Mouse (Mus musculus): ENCODE results near the gene Mamld1. TPM values are rescaled to one million over a fixed set of nuclear protein-coding genes. Genes with fewer than 3 reads are reported as not detected.
"Not testable (repeated sequence)": the region's sequence is repeated elsewhere in the genome, so short reads cannot be mapped to it uniquely, and the experiment has no call there.

Gene Mamld1
- 10 to 100 TPM; 16.2 to 18.4 TPM for total RNA-seq (2021)
- long read RNA-seq, experiment 1, partial matches to known transcripts: 0 of 1 reads
- long read RNA-seq, experiment 1, other reads (novel, unspliced or antisense): 0 of 1 reads
- long read RNA-seq, experiment 2, full-length matches to known transcripts: 1 of 3 reads
- long read RNA-seq, experiment 2, partial matches to known transcripts: 1 of 3 reads
- long read RNA-seq, experiment 2, other reads (novel, unspliced or antisense): 1 of 3 reads

DNA sequence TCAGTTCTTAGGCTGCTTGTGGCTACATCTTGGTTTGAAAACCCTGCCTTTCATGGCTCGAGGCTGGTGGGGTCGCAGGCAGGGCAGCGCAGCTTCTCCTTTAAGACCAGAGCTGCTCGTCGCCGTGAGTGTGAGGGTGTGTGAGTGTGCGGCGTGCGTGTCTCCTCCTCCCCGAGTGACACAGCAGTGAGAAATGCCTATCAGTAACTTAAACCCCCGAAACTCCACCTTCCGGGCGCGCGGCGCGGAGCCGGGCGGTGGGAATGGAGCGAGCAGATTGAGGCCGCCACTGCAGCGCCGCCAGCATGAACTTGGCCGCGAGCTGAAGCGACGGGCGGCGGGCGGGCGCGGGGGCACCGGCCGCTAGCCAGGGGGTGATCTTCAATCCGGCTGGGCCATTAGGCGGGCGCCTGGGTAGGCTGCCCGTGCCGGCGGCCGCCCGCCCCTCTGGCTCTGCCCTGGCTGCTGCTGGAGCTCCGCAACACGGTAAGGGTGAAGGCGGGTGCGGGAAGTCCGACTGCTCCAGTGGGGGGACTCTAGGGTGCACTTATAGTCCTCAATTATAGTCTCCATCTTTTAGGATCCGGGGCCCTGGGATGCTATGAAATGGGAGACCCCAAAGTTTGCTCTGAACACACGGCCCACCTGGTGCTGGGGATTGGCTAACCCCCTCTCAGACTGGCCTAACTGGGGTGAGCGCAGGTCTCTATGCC, at the start of gene Mamld1:
TSS of gene Mamld1 (plus strand) at position 393 of the 713 bp plus-strand sequence.
- peak; percentile 49 to 71 for DNase-seq (ENCODE audit: low spot score in 2 of 2)

DNA sequence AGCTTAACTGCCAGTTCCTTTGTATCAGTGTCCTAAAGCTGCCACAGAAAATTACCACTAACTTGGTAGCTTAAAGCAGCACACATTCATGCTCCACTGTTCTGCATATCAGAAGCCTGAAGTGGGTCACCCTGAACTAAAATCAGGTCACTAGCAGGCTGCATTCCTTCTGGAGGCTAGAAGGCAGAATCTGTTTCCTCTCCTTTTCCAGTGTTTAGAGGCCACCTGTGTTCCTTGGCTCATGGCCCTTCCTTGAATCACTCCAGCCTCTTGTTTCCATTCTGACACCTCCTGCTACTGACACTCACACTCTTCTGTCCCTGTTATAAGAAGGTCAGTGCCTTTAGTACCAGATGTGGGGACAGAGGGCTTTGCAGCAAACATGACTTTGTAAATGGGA, 25.3 kb upstream of the Mamld1 start:
- DNase-seq (ENCODE audit: low spot score in 2 of 2): no peak

DNA sequence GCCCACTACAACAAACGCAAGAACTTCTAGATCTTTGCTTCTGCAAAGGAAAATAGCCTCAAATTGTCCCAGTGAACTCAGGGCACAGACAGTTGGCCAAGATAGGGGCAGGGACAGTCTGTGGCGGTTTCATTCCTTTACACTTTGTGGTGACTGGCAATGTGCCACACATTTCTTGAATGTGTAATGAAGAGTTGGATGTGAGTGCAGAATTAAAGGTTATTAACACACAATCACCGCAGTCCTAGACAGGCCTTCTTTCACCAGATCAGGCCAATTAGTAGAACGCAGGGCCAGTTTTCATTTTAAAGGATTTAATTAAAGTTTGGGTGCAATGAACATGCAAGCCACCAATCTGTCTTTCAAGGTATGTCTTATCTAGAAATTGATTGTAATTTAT, 22.0 kb upstream of the Mamld1 start:
- DNase-seq (ENCODE audit: low spot score in 2 of 2): no peak

DNA sequence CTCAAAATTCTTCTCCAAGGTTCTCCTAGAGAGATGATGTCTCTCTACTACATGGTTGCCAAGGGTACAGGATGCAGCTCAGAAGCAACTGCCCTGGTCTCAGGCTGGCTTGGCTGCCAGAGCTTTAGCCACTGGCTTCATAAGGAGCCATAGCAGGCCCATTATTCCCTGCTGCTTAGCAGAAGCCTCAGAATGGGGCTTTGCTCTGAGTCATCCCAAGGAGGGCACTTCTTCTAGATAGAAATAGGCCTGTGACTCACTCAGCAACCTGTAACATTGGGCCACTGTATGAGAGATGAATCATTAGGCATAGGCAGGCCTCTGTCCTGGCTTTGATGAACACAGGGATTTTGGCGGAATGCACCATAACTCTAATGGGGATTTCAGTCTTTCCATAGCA, 21.1 kb upstream of the Mamld1 start:
- DNase-seq (ENCODE audit: low spot score in 2 of 2): not testable (repeated sequence)

DNA sequence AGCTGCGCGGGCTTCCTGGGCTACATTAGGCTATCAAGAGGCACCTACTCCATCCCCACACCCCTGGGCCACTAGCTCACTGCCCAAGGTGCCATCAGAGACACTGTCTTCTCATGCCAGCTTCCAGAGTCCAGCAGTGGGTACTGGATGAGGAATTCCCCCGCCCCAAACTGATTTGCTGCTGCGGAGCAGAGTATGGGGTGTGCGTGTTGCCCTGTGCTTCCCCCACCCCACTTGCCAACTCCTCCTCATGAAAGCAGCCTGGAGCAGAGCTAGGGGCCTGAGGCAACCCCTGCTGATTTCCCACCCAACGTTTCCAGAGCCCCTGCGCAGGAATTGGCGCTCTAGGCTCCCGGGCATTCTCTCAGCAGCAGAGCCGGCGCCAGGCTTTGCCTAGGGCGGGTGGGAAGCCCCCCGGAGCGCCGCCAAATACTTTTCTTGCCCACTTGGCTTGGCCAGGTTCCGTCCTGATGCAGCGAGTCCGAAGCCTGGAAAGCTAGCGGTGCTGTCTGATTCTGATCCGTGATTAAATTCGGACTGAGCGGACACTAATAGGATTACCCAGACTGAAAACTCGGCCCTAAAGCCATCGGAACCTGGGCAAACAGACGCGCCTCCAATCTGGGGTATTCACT, 738 bp downstream of the Mamld1 start:
- peak; percentile 28 to 41 for DNase-seq (ENCODE audit: low spot score in 2 of 2)

DNA sequence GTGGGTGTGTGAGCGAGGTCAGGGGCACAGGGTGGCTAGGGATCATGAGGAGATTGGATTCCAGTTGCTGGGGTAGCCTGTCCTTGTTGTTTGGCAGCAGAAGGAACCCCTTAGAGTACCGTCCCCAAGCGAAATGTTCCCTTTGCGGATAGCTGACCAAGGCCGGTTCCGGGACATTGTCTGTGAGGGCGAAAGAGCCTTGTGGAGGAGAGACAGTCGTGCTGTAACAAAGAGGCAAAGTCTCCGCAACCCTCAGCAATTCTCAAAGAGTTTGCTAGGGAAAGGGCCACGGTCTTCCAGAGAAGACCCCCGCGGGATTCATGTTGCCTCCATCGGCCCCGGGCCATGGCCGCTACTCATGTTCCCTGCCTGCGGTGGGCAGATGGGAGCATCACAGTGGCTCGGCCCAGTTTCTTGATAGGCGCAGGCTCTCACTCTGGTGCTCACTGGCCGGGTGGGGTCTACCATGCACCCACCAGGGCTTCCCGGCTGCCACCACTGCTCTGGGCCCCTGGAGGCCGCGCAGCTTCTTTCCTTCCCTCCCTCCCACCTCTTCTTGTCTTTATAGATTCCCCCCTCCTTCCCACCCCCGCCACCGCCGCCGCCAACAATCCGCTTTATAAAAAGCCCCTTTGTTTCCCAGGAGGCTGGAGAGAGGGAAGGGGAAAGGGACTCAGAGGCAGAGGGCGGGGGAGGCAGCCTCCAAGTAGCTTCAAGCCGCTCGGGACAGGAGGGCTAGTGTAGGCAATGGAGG, 1.5 kb downstream of the Mamld1 start:
- peak in 1 of 2 experiments; percentile 18 for DNase-seq (ENCODE audit: low spot score in 2 of 2)

DNA sequence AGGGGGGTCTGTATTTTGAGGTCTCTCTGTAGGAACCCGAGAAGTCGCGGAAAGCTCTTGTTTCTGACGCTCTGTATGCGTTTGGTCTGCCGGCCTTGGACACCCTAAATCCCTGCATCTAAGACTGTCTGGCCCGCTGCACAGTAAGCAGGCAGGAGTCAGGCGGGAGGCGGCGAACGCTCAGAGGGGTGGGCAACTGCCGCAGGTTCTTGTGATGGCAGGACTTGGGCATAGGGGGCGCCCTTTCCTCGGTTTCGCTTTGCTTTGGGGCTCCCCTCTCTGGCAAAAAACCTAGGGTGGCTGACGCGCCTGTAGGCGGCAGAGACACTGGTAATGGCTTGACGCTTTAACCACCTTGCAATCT, 2.0 kb downstream of the Mamld1 start:
- peak; percentile 74 to 81 for DNase-seq (ENCODE audit: low spot score in 2 of 2)

DNA sequence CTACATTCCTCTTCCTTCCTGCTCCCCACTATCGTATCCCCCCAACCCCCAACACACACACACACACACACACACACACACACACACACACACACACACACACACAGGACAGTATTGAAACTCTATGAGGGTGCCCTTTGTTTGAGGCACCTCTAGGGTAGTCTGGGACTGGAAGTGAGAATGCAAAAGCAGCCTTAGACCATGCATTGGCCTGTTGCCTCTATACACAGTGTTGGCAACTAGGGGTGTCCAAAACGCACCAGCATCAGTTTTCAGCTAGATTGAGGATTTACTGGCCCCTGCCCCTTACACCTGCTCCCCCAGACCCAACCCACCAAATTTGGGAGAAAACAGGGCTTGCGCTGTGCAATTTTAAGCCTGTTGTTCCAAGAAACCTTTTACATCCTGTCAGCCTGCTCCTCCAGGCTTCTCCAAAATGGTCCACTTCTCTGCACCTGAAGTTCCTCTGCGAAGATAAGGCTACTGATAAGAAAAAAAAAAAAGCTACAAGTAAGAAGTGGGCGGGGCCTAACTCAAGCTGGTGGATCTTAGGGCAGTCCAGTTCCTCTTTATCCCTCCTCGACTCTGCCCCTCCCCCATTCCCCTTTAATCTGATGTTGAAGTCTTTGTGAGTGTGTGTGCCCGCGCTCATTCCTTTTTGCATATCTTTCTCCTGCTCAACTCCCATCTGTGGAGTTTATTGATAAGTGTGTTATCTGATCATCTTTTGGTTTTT, 2.6 kb downstream of the Mamld1 start:
- DNase-seq (ENCODE audit: low spot score in 2 of 2): no peak

DNA sequence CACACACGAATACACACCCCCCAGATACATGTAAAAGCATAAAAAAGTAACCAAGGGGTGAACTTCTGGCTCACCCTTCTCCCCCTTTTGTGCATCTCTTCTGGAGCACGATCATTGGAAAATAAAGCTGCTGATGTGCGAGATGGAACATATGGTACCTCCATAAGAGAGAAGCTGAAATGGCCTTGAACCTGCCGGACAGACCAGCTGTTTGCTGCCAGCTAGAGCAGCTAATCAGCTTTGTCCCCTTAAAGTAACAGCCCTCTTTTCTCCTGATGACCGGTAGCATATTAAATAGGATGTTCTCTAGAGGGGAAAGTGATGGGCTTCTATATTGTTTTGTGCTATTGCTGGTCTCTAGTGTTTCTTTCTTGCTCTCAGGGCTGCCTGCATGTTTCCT, 3.2 kb downstream of the Mamld1 start:
- no peak for DNase-seq (ENCODE audit: low spot score in 2 of 2)

DNA sequence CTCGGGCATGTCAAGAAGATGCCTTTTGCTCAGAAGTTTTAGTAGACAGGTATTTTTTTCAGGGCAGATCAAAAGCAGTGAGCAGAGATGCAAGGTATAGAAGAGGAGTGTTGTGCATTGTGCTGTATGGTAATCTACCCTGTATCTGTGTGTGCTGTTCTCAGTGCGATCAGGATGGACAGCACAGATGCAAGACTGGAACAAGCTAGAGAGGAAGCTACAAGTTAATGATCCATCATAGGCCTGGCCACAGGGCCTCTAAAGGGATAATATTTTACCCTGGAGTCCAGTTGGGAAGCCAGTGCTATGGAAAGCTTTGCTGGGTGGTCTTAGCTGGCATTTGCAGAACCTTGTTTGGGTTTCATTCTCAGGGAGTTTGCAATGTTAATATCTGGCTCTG, 6.9 kb downstream of the Mamld1 start:
- DNase-seq (ENCODE audit: low spot score in 2 of 2): no peak

DNA sequence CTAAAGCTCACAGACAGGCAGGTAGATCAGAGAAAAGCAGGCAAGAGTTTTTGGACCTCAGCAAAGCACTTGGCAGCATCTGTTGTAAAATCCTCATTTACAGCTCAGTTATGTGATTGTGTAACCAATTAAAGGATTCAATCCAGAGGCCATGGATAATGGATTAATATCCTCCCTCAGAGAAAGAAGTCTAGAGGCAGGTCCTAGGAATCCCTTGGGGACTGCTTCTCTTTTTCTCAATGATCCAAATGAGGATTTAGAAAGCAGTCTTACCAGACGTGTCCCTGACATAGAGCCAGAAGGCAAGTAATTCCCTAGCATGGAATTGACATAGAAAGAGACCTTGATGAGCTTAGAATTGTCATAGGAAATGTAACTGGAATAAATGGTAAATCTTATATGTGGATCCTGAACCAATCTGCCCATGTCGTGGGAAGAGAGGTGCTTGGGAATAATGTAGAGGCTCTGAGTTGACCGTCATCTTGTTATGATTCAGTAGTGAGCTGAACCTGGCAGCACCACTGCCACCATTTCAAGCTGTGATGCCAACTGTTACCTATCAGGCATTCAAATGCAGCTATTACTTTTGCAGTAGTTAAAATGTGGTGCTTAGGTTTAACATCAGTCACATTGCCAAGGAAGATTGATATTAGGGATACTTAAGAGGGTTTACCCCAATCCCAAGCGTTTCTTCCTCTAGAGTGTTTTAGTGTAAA, 35.2 kb downstream of the Mamld1 start:
- DNase-seq (ENCODE audit: low spot score in 2 of 2): no peak

DNA sequence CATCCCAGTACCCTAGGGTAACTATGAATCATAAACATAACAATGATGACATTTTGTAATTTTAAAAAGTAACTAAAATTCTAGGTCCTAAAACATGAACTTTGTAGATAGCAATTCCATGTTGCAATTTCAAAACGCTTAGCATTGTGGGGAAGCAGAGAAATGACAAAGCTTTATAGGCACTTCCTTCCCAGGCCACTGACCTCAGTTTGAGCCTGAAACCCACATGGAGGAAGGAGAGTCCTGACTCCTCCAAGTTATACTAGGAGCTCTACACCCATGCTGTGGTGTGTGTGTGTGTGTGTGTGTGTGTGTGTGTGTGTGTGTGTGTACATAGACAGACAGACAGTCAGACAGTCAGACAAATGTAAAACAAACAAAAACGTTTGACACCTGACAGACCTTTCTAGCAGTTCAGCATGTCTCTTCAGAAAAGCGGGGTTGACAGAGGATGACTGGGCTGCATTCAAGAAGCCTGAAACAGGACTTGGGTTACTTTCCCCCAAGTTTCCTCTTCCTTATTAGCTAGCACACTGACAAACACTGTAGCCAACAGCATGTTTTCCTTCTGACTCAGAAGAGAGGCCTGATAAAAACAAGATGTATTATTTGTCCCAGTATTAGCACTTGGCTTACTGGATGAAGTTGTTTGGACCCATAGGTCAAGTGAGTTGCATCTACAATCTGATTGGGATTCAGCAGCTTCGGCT, 37.5 kb downstream of the Mamld1 start:
- DNase-seq (ENCODE audit: low spot score in 2 of 2): no peak

DNA sequence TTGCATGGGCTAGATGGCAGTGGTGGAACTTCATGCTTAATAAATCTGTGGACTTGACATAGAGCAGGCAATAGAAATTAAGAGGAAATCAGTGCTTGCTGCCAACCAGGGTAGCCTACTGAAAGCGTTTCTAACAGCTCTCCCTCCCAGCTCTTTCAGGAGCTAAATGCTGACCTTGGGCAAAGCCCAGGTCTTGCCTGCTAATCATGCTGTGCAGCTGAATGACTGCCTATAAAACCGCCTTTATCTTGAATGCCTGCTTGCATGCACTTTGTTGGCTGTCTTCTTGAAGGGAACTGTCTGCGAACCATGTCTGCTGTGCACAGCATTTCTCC, 38.0 kb downstream of the Mamld1 start:
- no peak for DNase-seq (ENCODE audit: low spot score in 2 of 2)

DNA sequence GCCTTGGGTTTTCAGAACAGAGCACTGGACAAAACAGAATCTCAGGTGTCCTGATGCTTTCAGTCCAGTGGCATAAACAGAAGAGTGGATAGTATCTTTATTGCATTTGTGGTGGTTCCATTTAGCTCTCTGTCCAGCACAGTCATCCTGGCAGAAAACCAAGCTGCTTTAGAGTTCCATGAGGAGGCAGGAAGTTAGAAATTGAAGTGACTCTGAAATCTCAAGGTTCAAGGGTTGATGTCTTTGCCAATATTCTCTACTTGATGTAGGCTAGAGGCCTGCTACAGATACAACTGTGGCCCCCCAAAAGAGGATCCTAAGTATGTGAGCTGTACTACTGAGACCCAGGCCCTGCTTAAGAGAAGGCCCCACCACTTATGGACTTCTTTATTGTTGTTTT, 55.8 kb downstream of the Mamld1 start:
- DNase-seq (ENCODE audit: low spot score in 2 of 2): no peak

DNA sequence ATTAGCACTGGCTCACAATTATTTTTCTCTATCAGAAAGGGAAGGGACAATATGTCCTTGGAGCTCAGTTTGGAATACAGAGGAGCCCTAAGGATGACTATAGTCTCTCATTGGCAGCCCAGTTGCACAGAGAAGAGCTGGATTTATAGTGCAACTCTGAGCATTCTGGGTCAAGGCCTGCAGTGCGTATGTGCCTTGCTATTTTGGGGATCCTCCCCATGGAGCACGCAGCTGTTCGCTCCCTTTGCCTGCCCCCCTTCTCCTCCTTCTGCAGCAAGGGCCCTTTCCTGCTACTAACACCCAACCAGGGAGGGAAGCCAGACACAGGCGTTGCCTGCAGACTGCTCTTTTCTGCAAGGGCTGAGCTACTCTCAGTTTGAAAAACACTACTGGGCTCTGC, 56.3 kb downstream of the Mamld1 start:
- peak in 1 of 2 experiments; percentile 4 for DNase-seq (ENCODE audit: low spot score in 2 of 2)

DNA sequence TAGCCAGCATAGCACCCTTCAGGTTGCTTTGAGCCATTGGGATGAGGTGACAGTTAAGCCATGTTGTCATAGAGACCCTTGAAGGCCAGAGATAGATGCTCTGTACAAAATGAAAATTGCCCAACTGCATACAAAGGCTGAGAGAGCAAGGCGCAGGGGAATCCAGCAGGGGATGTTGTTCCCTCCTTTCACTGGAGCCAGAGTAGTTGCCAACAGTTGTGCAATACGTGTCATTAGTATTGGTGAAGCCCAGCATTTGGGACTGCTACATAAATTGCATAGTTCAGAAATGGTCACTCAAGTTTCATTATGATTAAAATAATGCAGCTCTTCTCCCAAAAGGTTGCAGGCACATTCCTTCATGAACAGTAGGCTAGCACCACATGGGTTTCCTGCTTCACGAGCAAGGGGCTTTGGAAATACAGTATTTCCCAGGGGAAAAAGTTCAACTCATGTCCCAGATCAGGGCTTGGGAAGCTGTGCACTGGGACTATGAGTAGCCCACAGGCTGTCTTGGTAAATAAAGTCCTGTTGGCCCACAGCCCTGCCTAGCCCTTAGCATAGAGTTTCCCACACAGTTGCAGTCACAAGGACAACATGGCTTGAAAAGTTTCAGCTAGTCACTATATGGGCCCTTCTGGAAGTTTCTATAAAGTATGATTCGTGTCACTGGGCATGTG, 58.1 kb downstream of the Mamld1 start:
- DNase-seq (ENCODE audit: low spot score in 2 of 2): no peak

DNA sequence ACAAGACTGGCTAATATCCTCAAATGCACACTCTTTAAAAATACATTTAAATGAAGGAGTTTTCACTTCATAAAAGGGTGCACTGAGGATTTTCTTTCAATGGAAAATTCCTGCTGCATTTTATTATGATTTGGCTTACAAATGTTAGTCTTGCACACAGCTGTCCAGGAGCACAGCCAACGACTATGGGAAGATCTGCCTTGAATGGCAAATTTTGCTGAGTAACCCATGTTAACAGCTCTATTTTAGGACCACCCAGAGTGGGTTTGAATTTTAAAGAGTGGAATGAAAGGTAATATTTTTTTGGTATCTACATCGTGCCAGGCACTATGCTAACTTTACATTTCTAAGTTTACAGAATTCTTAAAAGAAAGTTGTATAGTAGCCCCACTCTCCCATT, 60.3 kb downstream of the Mamld1 start:
- no peak for DNase-seq (ENCODE audit: low spot score in 2 of 2)

DNA sequence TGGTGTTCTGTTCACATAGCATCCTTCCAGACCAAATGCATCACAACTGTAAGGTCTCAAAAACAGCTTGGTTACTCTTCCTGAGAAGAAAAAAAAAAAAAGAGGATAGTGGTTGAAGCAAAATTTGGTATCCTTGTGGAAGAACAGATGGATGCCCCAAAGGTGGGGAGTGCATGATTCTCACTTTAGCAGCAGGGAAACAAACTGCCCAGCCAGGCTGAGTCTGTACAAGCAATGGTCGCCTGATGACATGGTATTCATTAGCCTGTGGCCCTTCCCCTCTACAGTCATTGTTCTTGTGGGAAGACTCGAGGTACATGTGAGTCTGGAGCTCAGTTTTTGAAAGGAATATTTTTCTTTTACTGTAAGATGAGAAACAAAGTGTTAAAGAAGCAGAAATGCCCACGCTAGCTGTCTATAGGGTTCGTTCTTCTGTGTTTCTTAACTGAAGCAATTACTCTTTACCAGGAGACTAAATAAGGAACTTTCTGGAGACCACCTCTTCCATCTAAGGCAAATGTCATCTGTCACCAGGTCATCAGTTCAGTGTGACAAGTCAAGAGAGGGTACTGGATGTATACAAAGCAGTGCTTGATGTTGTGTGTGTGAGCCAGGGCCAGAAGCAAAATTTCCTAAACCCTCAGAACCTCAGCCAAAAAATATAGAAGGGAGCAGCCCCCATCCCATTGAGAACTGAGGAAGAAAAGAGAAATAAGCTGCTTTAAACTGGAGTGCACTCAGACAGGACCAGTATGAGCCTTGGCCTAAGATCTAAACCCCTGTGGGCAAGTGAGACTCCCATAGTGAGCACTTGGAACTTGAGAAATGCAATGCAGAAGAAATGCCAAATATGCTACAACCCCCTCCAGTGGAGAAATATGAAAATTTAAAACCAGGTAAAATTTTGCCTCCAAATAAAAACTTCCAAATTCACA, 72.6 kb downstream of the Mamld1 start:
- no peak for DNase-seq (ENCODE audit: low spot score in 2 of 2)

Data from layer of hippocampus, postnatal 14 days (tissue).